Mouse (Mus musculus): ENCODE data around the gene Fbxo44.
"Not testable (repeated sequence)": the region's sequence is repeated elsewhere in the genome, so short reads cannot be mapped to it uniquely, and the experiment has no call there.

- 0 out of 2 replicates have a peak, but pooled peaks have one; percentile 7 for TF ChIP-seq CTCF (conservative IDR thresholded peaks at IDR 0.05; ENCODE audit: low read length)
- TF ChIP-seq NANOG (IDR thresholded peaks at IDR 0.05; ENCODE audit: borderline replicate concordance, low read length): not testable (repeated sequence)
Measured at GRCm38 (mm10) chr4:148119578-148119977, 40.7 kb downstream of the Fbxo44 start.
